Mouse (Mus musculus): ENCODE results near the gene Cd36.

Gene Cd36

DNA sequence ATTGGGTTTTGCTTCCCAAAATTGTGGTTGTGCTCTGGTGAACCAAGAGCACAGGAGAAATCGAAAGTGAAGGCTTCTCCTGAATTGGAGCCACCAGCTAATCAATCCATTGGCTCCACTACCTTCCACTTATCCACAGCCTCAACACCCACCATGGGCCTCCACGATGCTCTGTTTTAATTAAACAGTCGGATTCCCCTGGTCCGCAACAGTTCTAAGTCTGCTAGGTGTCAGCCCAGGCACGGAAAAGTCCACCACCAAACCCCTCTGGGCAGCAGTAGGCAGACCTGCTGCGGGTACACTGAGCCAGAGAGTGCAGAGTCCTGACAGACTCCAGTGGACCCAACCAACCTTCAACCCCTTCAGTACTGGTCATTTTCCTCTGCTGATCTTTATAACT lies 112.0 kb downstream of the Cd36 start:
- DNase-seq: peak; percentile 41

DNA sequence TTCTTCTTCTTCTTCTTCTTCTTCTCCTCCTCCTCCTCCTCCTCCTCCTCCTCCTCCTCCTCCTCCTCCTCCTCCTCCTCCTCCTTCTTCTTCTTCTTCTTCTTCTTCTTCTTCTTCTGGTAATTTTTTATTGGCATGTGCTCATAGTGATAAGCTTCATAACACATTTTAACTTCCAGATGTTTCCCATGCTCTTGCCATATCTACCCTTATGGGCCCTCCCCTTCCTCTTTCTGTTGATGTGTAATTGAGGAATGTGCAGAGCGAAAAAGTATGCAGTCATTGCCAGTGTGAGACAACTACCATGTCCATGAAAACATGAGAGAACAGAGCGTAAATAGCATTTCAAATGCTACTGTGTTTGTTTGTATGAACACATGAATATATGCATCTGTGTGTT lies 118.3 kb downstream of the Cd36 start:
- DNase-seq: no peak

DNA sequence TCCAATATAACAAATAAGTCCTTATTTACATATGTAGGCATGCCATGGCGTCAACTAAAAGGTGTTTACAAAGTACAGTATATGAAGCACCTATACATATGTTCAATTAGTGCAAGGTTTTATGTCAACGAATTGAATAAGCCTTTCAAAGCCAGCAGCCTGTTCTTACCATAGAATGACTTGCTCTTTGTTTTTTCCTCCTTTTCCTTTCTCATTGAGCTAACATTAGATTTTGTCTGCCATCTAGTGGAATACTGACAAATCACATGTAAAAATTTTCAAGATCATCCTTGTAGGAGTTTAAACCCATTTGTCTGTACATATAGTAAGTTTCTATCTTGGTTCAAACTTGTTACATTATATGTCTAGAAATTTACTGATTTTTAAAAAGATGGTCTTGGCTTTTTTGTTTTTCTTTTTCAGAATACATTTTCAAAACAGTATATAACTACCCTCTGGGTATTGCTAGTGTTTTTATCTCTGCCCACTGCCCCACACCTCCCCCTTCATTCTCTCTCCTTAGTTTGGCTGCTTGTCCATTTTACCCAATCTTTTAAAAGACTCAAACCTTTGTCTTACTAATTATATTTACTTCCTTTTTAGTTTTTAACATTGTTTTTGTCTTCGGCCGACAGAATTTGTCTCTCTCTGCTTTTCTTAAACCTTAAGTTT lies 122.5 kb downstream of the Cd36 start:
- peak; percentile 66 for DNase-seq

DNA sequence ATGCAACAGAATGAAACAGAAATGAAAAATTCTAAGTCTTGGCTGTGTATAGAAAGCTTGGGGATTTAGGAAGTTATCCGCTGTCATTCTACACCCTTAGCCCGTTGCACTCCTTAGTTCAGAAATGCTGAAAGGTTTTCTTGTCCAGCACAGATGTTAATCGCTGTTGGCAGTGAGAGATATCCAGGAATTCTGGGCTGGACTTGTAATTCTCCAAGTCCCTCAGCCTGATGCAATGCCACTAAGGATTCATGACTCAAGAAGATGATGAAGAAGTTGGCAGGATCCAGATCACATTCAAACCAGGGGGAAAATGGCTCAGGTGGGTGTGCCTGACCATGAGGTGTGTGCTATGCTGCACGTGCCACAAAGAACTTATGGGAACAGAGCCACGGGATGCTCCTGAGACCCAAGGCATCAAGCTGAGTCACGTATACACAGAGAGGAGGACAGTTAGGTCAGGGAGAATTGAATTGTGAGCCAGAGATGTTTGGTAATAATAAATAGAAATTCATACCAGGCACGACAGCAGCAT lies 135.1 kb downstream of the Cd36 start:
- no peak for DNase-seq

DNA sequence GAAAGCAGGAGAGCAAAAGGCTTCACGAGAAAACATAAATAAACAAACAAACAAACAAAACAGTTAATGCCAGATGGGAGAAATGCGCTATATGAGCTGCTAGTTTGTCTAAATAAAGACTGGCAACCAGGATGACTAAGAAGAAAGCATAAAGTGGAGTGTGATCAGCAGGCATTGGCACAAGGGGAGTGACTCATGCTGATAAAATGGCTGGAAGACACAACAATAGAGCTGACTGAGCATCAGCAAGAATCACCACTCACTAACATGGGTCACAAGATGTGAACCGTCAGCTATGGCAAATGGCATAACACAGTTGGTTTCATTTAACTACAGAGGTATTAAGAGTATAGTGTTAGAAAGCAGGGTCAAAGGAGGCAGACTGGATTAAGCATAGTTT lies 140.3 kb downstream of the Cd36 start:
- no peak for DNase-seq

DNA sequence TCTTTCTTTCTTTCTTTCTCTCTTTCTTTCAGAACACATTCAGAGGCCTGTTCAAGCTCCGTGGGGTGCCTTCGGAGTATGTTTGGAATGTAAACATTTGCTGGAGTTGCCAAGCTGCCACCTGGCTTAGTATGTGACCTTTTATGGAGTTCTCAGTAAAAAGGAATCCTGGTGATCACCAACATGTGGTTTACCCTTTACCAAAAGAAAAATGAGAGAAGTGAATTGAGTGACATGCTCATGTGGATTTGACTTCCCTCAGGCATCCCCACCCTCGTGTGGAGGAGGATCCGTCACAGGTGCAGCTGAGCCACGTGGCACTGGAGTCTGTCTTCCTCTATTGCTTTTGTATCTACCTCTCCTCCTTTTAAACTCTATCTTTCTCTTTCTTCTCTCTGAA lies 141.5 kb downstream of the Cd36 start:
- DNase-seq: no peak

DNA sequence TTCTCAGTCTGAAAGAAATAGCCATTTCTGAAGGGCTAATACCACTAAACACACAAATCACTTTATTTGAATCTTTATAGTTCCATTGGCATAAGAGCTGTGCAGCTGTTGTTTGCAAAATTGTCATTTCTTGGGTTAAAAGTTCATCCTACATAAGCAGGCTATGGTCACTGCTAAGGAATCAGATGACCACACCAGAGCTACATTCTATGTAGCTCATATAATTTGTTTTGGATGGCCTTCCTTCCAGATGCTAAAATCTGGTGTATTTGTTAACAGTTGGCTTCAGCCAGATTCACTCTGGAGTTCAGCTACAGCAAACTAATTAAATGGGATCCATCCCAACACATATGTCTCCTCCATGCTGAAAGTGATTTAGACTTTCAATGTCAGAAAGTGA lies 142.1 kb downstream of the Cd36 start:
- DNase-seq: no peak

DNA sequence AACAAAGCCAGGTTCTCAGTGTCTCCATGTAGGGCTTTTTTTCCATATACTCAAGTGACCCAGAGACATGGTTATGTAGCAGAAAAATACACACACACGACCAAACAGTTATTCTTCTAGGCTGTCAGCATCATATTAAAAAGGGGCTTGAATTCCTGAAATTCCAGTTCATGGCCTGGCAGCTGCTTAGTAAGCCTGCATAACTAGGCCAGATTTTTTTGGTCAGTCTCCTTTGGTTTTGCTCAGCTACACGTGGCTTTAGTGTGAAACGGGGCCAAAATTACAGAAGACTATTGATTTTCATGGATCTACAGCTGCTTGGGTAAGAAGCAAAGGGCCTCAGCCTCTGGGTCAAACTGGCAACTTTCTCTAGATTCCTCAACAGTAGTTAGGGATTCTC lies 148.8 kb downstream of the Cd36 start:
- peak; percentile 4 for DNase-seq

Data from retina, postnatal 1 day (tissue).